Mouse (Mus musculus) brain, embryonic 14.5 days (tissue): ENCODE data around the gene Pou3f3.

ENCODE experiments used
- CTCF ChIP-seq: fragments of 200-500 bp; IDR thresholded peaks from 2 replicates; pipeline ENCODE4 v1.5.1; 2012; ENCODE audit warnings: inconsistent platforms, mild to moderate bottlenecking, moderate library complexity, borderline replicate concordance; ENCODE audit not compliant: insufficient read depth, insufficient read length; ENCODE audit errors: extremely low read depth
- POLR2A ChIP-seq: fragments of 200-500 bp; IDR thresholded peaks from 2 replicates; pipeline ENCODE4 v1.6.1; 2012; ENCODE audit warnings: mild to moderate bottlenecking, inconsistent platforms, borderline replicate concordance; ENCODE audit not compliant: poor library complexity, insufficient read depth, insufficient read length, severe bottlenecking; ENCODE audit errors: extremely low read depth

- TF ChIP-seq CTCF (no peak), POLR2A (no peak)
Observed at GRCm38 (mm10) chr1:42705811-42706160, 10.2 kb downstream of the Pou3f3 start.
